In the genomic region with DNA sequence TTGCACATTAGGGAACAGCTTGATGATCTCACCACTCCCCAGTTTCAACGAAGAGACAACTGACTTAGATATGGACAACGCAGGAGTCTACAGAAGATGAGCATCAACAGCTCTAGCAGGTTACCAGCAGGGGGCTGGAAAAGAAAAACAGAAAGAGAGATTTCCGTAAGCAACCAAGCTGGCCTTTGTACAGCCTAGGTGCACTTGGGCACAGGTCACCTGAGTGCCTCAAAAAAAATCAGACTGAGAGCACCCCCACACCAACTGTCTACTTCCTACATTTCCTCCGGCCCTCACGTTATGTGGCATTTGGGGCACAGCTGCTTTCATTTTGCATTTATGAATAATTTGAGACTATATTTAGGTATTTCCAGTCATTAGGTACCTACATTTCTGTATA, we compare ENCODE assay signal across 24 mouse cellular contexts.
DNase-seq lines count a peak whose midpoint lies in the region; ATAC-seq and TF ChIP-seq lines count a peak whose summit lies in the region.
"Had no signal": no experiment of that assay in that cellular context is flagged by ENCODE, and none has a peak within 500 bp of the region (broad histone marks: within the 10 kb centered on the region; RNA-seq: fewer than 3 reads in every experiment).

No protein-coding gene starts in this region.

- H3K36me3 ChIP-seq in lung, embryonic 14.5 days (ENCODE audit: insufficient read depth), result no peaks in the 10 kb centered on the region
- H3K36me3 ChIP-seq in limb, embryonic 10.5 days, result no peaks in the 10 kb centered on the region
- H3K36me3 ChIP-seq: forebrain, embryonic 10.5 days; G1E; hindbrain, embryonic 15.5 days; kidney, embryonic 15.5 days; limb, embryonic 12.5 days; liver, embryonic 13.5 days; midbrain, embryonic 15.5 days had no signal

- H3K4me3 ChIP-seq in lung, embryonic 14.5 days (ENCODE audit: low read depth, low read length), result no peak overlapping the region
- no peak overlapping the region for H3K4me3 ChIP-seq in limb, embryonic 10.5 days
- H3K4me3 ChIP-seq: forebrain, embryonic 10.5 days; heart, adult 2 months; hindbrain, embryonic 15.5 days; kidney, embryonic 15.5 days; limb, embryonic 12.5 days; liver, embryonic 13.5 days; midbrain, embryonic 15.5 days; myocyte had no signal

- H3K27ac ChIP-seq in lung, embryonic 14.5 days (ENCODE audit: low read depth), result no peak overlapping the region
- no peak overlapping the region for H3K27ac ChIP-seq in limb, embryonic 10.5 days
- H3K27ac ChIP-seq: forebrain, embryonic 10.5 days; heart, adult 2 months; hindbrain, embryonic 15.5 days; kidney, embryonic 15.5 days; limb, embryonic 12.5 days; liver, embryonic 13.5 days; midbrain, embryonic 15.5 days; stomach, postnatal 0 days had no signal

- no peaks in the 10 kb centered on the region for H3K4me1 ChIP-seq in lung, embryonic 14.5 days (ENCODE audit: insufficient read depth)
- H3K4me1 ChIP-seq in limb, embryonic 10.5 days, result no peaks in the 10 kb centered on the region
- H3K4me1 ChIP-seq: forebrain, embryonic 10.5 days; hindbrain, embryonic 15.5 days; kidney, embryonic 15.5 days; limb, embryonic 12.5 days; liver, embryonic 13.5 days; midbrain, embryonic 15.5 days had no signal

- WGBS in lung, embryonic 14.5 days, result 67% methylated on average over 5 of the region's 5 CpGs
- WGBS in limb, embryonic 10.5 days, result 81% methylated on average over 5 of the region's 5 CpGs

- H3K9me3 ChIP-seq in lung, embryonic 14.5 days (ENCODE audit: low read depth, low read length), result no peaks in the 10 kb centered on the region
- H3K9me3 ChIP-seq in limb, embryonic 10.5 days (replicated peaks), result no peaks in the 10 kb centered on the region
- H3K9me3 ChIP-seq: forebrain, embryonic 10.5 days; G1E; hindbrain, embryonic 15.5 days; kidney, embryonic 15.5 days; limb, embryonic 12.5 days; liver, embryonic 13.5 days; midbrain, embryonic 15.5 days had no signal

- no peak for ATAC-seq in lung, embryonic 14.5 days (ENCODE audit: insufficient read depth)
- 0 out of 2 replicates have a peak, but pooled peaks have one; percentile 19 for ATAC-seq in megakaryocyte, adult 5-6 weeks (ENCODE audit: poor library complexity, severe bottlenecking)
- ATAC-seq: forebrain, postnatal 0 days; intestine, postnatal 0 days; midbrain, embryonic 15.5 days had no signal

- H3K27me3 ChIP-seq in lung, embryonic 14.5 days (ENCODE audit: insufficient read depth, low read length), result no peaks in the 10 kb centered on the region
- no peaks in the 10 kb centered on the region for H3K27me3 ChIP-seq in limb, embryonic 10.5 days (ENCODE audit: low read depth, poor library complexity, severe bottlenecking)
- H3K27me3 ChIP-seq: hindbrain, embryonic 15.5 days; kidney, embryonic 15.5 days; limb, embryonic 12.5 days; liver, embryonic 13.5 days; midbrain, embryonic 15.5 days had no signal

- 0 out of 2 replicates have a peak, but pooled peaks have one; percentile 11 for TF ChIP-seq CTCF in lung, embryonic 14.5 days (IDR thresholded peaks at IDR 0.05; ENCODE audit: low read depth)

- H3K9ac ChIP-seq in lung, embryonic 14.5 days, result no peak overlapping the region
- H3K9ac ChIP-seq: forebrain, postnatal 0 days; hindbrain, embryonic 15.5 days; kidney, embryonic 15.5 days; limb, embryonic 12.5 days; liver, embryonic 13.5 days; midbrain, embryonic 15.5 days had no signal

- no peak for DNase-seq in lung, embryonic 14.5 days
- no peak for DNase-seq in lung, postnatal 36 days
- DNase-seq in CD4-positive, CD25-positive, alpha-beta regulatory T cell, adult 2 months (ENCODE audit: low read depth, low spot score), result peak; percentile 53
- peak; percentile 51 for DNase-seq in MN1 (ENCODE audit: low spot score)
- DNase-seq in limb, embryonic 10.5 days (ENCODE audit: low spot score), result no peak
- DNase-seq in spleen, adult 12 weeks (ENCODE audit: low spot score), result no peak
- DNase-seq: adrenal gland, adult 8-10 months; cerebellum, adult 11-12 months; cerebellum, postnatal 10 days; forebrain, postnatal 0 days; gastrocnemius, postnatal 14 days; heart, adult 2 months; liver, embryonic 13.5 days; thymus, adult 2 months had no signal

- no peak overlapping the region for H3K4me2 ChIP-seq in lung, embryonic 14.5 days
- H3K4me2 ChIP-seq: hindbrain, embryonic 15.5 days; kidney, embryonic 15.5 days; limb, embryonic 12.5 days; liver, embryonic 13.5 days; midbrain, embryonic 15.5 days had no signal

Comparison
In these comparisons a context has a peak if more than half of its experiments do, and no peak if none do; other contexts are left out.
1. DNase-seq: peak in CD4-positive, CD25-positive, alpha-beta regulatory T cell, adult 2 months (single experiment) and MN1 (single experiment); none in lung, embryonic 14.5 days (single experiment), lung, postnatal 36 days (single experiment), limb, embryonic 10.5 days (single experiment) and spleen, adult 12 weeks (single experiment).